In genomic region chr5:115040756-115041155, GRCm38 (mm10) we compare ENCODE assay signal across 12 mouse cellular contexts. TPM values are rescaled to one million over a fixed set of nuclear protein-coding genes. Genes with fewer than 3 reads are reported as not detected.
A peak's percentile ranks its signal among the peaks of the same experiment; 100 is the strongest.
DNase-seq lines count a peak whose midpoint lies in the region; ATAC-seq and TF ChIP-seq lines count a peak whose summit lies in the region.
"Had no signal": no experiment of that assay in that cellular context is flagged by ENCODE, and none has a peak within 500 bp of the region (broad histone marks: within the 10 kb centered on the region; RNA-seq: fewer than 3 reads in every experiment).

No protein-coding gene starts in this region.

- ATAC-seq in kidney, embryonic 14.5 days (ENCODE audit: low FRiP score, low TSS enrichment), result no peak
- no peak for ATAC-seq in hindbrain, embryonic 16.5 days
- ATAC-seq: forebrain, embryonic 15.5 days; intestine, postnatal 0 days had no signal

- WGBS in kidney, adult 2 months, result 11% methylated on average over 4 of the region's 4 CpGs
- 86% methylated on average over 4 of the region's 4 CpGs for WGBS in kidney, embryonic 14.5 days
- 71% methylated on average over 4 of the region's 4 CpGs for WGBS in hindbrain, embryonic 16.5 days

- DNase-seq in kidney, adult 2 months, result peak; percentile 74
- peak; percentile 93 for DNase-seq in brain, adult 2 months (ENCODE audit: low read depth, low spot score)
- peak; percentile 34 for DNase-seq in fat pad, adult 2 months (ENCODE audit: extremely low read depth, low read depth, low spot score)
- DNase-seq in kidney, postnatal 25 days, result peak; percentile 58 to 59
- no peak for DNase-seq in spleen, postnatal 10 days (ENCODE audit: low spot score in 2 of 2)

- H3K27me3 ChIP-seq in kidney, adult 2 months (replicated peaks; ENCODE audit: control insufficient read depth, insufficient read depth, low read length), result no peaks in the 10 kb centered on the region
- H3K27me3 ChIP-seq in kidney, embryonic 14.5 days (ENCODE audit: control insufficient read depth, insufficient read depth, low read length), result no peaks in the 10 kb centered on the region
- no peaks in the 10 kb centered on the region for H3K27me3 ChIP-seq in hindbrain, embryonic 16.5 days (replicated peaks; ENCODE audit: control insufficient read depth, insufficient read depth, low read length)
- H3K27me3 ChIP-seq: forebrain, embryonic 15.5 days; lung, embryonic 15.5 days; neural tube, embryonic 13.5 days had no signal

- no peak for TF ChIP-seq CTCF in kidney, adult 2 months (conservative IDR thresholded peaks at IDR 0.05; ENCODE audit: insufficient read depth, insufficient read length, low read depth, low read length)

- H3K27ac ChIP-seq in kidney, adult 2 months (ENCODE audit: insufficient read depth, low read depth, low read length), result no peak overlapping the region
- no peak overlapping the region for H3K27ac ChIP-seq in kidney, embryonic 14.5 days (ENCODE audit: low read depth, low read length)
- H3K27ac ChIP-seq in hindbrain, embryonic 16.5 days (ENCODE audit: low read depth, low read length), result no peak overlapping the region
- H3K27ac ChIP-seq: forebrain, embryonic 15.5 days; lung, embryonic 15.5 days; neural tube, embryonic 13.5 days; stomach, postnatal 0 days had no signal

- no peak overlapping the region for H3K4me2 ChIP-seq in kidney, embryonic 14.5 days (replicated peaks; ENCODE audit: low read depth, low read length)
- H3K4me2 ChIP-seq in hindbrain, embryonic 16.5 days (ENCODE audit: low read length), result no peak overlapping the region
- H3K4me2 ChIP-seq: forebrain, embryonic 15.5 days; lung, embryonic 15.5 days; neural tube, embryonic 13.5 days had no signal

- H3K4me3 ChIP-seq in kidney, adult 2 months (ENCODE audit: insufficient read depth, low read depth, low read length), result no peak overlapping the region
- no peak overlapping the region for H3K4me3 ChIP-seq in kidney, embryonic 14.5 days (ENCODE audit: low read length)
- no peak overlapping the region for H3K4me3 ChIP-seq in hindbrain, embryonic 16.5 days (ENCODE audit: low read length)
- H3K4me3 ChIP-seq: forebrain, embryonic 15.5 days; lung, embryonic 15.5 days; neural tube, embryonic 13.5 days had no signal

- peaks cover 9% of the 10 kb centered on the region; the same call in 1 of the 2 replicates for H3K4me1 ChIP-seq in kidney, adult 2 months (ENCODE audit: control insufficient read depth, insufficient read depth, low read length)
- H3K4me1 ChIP-seq in kidney, embryonic 14.5 days (ENCODE audit: control insufficient read depth, insufficient read depth, low read length), result no peaks in the 10 kb centered on the region
- no peaks in the 10 kb centered on the region for H3K4me1 ChIP-seq in hindbrain, embryonic 16.5 days (ENCODE audit: control insufficient read depth, insufficient read depth, low read depth, low read length)

- H3K9ac ChIP-seq in kidney, embryonic 14.5 days (ENCODE audit: low read depth, low read length), result no peak overlapping the region
- H3K9ac ChIP-seq in hindbrain, embryonic 16.5 days (ENCODE audit: low read depth, low read length), result no peak overlapping the region
- H3K9ac ChIP-seq: forebrain, embryonic 15.5 days; lung, embryonic 15.5 days; neural tube, embryonic 13.5 days had no signal

- no peak for TF ChIP-seq POLR2A in kidney, adult 2 months (IDR thresholded peaks at IDR 0.05; ENCODE audit: low read depth, low read length)

- H3K36me3 ChIP-seq in kidney, adult 2 months (ENCODE audit: control insufficient read depth, insufficient read depth, low read length), result no peaks in the 10 kb centered on the region
- H3K36me3 ChIP-seq in kidney, embryonic 14.5 days (ENCODE audit: control insufficient read depth, insufficient read depth, low read length), result no peaks in the 10 kb centered on the region; the same call in 1 of the 2 replicates
- H3K36me3 ChIP-seq in hindbrain, embryonic 16.5 days (ENCODE audit: control insufficient read depth, insufficient read depth, low read length), result no peaks in the 10 kb centered on the region
- H3K36me3 ChIP-seq: forebrain, embryonic 15.5 days; lung, embryonic 15.5 days; neural tube, embryonic 13.5 days had no signal

- H3K9me3 ChIP-seq in kidney, embryonic 14.5 days (ENCODE audit: control insufficient read depth, low read length), result no peaks in the 10 kb centered on the region
- H3K9me3 ChIP-seq in hindbrain, embryonic 16.5 days (ENCODE audit: control insufficient read depth, low read length), result no peaks in the 10 kb centered on the region
- H3K9me3 ChIP-seq: forebrain, embryonic 15.5 days; lung, embryonic 15.5 days; neural tube, embryonic 13.5 days had no signal

RNA-seq across cellular contexts. Expression of gene Sppl3, which starts 29.8 kb away (rescaled TPM):
- polyA plus RNA-seq in kidney, adult 2 months (2012; rRNA removed), result 51.5 and 57.0 TPM in 2 replicates
- 23.9 and 26.1 TPM in 2 replicates for polyA plus RNA-seq in kidney, embryonic 14.5 days (2014; fragmentation: Nextera tagmentation; extraction: Ambion mirVana)
- 17.3 and 19.1 TPM in 2 replicates for polyA plus RNA-seq in hindbrain, embryonic 16.5 days (2015; fragmentation: Nextera tagmentation; extraction: Ambion mirVana)

RNA-seq across cellular contexts. Expression of gene Gm10401, which starts 57.3 kb away (rescaled TPM):
- polyA plus RNA-seq in kidney, adult 2 months (2012; rRNA removed), result not detected in 2 replicates
- polyA plus RNA-seq in kidney, embryonic 14.5 days (2014; fragmentation: Nextera tagmentation; extraction: Ambion mirVana), result 54.5 and 60.9 TPM in 2 replicates
- polyA plus RNA-seq in hindbrain, embryonic 16.5 days (2015; fragmentation: Nextera tagmentation; extraction: Ambion mirVana), result 32.2 and 35.9 TPM in 2 replicates

Comparison
In these comparisons a context has a peak if more than half of its experiments do, and no peak if none do; other contexts are left out.
1. RNA of gene Gm10401, which starts 57.3 kb away (polyA plus RNA-seq): 54.5 to 60.9 TPM in kidney, embryonic 14.5 days and 32.2 to 35.9 TPM in hindbrain, embryonic 16.5 days; not detected in kidney, adult 2 months; every median in the first group is over 10 times any median in the second.
2. DNase-seq: peak in kidney, adult 2 months (single experiment), brain, adult 2 months (single experiment), fat pad, adult 2 months (single experiment) and kidney, postnatal 25 days (2 of 2); none in spleen, postnatal 10 days (0 of 2).